Mouse (Mus musculus) yolk sac, embryonic 10.5 days (tissue): ENCODE results near the gene Agpat2.

Source experiments
- DNase-seq: peaks from one replicate; pipeline ENCODE4 v3.0.0-alpha.2; 2017; ENCODE audit warnings: low spot score

Gene Agpat2

DNA sequence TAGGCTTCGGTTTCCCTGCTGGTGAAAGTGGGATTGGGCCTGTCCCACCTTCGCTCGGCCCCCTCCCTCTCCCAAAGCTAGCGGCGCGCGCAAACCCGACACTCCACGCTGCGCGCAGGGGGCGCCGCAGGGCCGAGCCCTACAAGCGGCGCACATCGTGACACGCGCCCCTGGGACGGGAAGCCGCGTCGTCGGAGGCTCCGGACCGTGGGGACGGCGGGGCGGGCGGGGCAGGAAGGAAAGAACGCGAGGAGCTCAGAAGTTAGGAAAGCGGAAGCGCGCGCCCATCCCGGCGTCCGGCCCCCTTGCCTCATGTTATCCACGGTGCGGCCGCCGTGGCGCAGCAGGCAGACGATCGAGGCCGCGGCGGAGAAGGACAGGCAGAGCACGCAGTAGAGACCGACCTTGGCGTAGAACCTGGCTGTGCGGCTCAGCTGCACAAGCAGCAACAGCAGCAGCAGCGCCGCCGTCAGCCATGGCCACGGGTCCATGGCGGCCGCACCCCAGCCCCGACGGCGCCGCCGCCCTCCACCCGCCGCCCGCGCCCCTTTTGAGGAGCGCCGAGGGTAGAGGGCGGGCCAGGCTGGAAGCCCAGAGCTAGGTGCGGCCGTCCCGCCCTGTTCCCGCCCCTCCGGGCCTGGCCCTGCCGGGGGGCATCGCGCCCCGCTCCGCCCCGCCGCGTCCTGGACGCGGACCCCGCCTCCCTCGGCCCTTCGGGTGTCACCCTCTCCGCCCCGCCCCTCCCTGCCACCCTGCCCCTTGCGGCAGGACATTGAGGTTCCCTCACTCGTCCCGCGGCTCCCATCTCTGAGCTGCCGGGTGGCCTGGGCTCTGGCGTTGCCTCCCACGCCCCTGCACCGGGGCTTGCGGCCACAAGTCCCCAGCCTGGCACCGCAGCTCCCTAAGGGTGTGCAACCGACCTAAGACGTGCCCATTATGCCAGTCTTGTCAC, at the start of gene Agpat2:
Gene Agpat2, minus strand, starts transcription at position 698 of the 952 bp plus-strand sequence.
- peak; percentile 72 for DNase-seq

DNA sequence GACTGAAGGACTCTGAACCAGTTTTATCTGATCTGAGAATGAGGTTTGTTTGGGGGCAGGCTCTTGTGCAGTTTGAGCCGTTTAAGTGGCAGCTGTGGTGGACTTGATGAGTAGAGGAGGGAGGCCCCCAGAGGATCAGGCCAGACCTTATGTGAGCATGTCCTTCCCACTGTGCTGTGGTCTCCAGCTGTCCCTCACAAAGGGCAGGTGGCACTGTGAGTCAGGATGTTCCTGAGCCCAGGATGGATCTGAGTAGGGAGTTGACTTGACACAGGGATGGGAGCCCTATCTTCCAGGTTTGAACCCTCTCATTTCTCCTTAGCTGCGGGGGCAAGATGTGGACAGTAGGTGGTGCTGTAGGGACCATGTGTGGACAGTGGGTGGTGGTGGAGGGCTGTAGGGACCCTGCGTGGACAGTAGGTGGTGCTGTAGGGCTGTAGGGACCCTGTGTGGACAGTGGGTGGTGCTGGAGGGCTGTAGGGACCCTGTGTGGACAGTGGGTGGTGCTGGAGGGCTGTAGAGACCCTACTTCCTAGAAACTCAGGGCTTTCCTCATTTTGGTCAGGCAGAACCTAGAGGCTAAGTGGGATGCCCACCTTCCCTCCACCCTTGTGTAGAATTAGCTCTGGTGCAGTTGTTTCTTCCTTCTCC, 42.6 kb upstream of the Agpat2 start:
- peak; percentile 74 for DNase-seq

GRCm38 (mm10) chr2:26643942-26644341, 39.7 kb upstream of the Agpat2 start:
- DNase-seq = no peak

- no peak for DNase-seq
These were observed 36.9 kb upstream of the Agpat2 start for GRCm38 (mm10) chr2:26641006-26641647.

DNA sequence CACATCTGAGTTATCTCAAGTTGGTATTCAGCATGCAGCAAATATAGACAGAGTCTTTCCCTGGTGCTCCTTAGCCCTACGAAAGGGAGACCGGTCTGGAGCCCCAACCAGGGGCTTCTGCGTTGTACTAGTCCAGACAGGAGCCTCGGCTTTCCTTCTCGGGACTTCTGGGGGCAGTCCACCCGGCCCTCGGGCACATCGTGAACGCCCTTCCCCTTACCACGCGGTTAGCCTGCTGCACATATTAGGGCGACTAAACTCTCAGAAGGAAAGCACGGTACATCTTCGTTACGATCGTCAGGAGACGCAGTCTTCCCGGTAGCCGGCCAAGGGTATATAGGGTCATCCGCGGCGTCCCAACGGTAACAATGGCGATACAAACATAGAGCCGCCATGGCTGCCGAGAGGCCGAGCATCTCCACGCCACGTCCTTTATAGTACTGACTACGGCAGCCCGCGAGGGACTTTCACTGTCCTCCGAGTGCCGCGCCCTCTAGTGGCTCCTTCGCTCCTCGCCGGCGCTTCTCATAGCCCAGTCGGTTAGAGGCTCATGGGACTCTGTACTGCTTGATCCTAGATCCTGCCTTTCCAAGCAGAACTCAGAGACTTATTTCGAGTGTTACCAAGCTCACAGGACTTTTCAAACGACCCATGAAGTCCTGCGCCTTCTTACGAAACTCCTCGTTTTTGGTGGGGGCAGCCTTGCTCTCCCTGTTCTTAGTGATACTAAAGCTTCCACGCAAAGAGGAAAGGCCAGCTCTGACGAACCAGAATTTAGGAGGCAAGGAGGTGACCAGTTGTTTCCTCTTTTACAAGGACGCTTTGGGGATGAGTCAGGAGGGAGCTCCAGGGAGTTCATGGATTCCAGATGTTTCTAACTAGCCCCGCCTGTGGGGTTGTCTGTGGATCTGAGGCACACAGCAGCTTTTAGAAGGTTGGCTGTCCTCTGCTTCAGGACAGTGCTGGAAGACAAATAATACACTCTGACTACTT, 35.9 kb upstream of the Agpat2 start:
- DNase-seq = peak; percentile 93

GRCm38 (mm10) chr2:26639083-26639482, 34.9 kb upstream of the Agpat2 start:
- peak; percentile 49 for DNase-seq

GRCm38 (mm10) chr2:26638572-26638971, 34.4 kb upstream of the Agpat2 start:
- DNase-seq = no peak

GRCm38 (mm10) chr2:26638039-26638438, 33.8 kb upstream of the Agpat2 start:
- no peak for DNase-seq

DNA sequence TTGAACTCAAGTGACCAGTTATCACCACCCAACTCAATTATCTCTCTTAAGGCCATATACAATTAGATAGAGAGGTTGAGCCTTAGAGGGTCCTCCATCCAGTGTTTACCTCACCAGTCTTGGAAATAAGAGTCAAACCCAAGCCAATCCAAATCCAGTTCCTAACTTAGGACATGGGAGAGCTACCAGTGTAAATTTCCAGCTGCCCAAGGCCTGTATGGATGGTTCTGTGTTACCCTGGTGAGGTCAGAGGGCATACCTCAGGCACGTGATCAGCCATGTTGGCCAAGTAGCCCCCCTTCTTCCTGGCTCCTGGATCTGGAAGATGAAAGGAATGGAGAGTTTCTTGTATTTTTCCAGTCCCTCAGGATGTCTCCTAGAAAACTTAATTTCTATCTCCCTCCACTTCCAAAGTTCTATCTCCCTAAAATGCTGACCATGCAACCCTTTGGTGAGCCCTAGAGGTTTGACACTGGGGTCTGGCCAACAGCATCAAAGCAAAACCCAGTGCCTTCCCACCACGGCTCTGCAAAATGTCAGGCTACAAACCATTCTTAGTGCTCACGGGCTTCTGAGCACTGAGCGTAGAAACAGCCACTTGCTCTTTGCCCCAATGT, 33.2 kb upstream of the Agpat2 start:
- DNase-seq = no peak

- no peak for DNase-seq
These were observed 32.1 kb upstream of the Agpat2 start for GRCm38 (mm10) chr2:26636325-26636635.

DNA sequence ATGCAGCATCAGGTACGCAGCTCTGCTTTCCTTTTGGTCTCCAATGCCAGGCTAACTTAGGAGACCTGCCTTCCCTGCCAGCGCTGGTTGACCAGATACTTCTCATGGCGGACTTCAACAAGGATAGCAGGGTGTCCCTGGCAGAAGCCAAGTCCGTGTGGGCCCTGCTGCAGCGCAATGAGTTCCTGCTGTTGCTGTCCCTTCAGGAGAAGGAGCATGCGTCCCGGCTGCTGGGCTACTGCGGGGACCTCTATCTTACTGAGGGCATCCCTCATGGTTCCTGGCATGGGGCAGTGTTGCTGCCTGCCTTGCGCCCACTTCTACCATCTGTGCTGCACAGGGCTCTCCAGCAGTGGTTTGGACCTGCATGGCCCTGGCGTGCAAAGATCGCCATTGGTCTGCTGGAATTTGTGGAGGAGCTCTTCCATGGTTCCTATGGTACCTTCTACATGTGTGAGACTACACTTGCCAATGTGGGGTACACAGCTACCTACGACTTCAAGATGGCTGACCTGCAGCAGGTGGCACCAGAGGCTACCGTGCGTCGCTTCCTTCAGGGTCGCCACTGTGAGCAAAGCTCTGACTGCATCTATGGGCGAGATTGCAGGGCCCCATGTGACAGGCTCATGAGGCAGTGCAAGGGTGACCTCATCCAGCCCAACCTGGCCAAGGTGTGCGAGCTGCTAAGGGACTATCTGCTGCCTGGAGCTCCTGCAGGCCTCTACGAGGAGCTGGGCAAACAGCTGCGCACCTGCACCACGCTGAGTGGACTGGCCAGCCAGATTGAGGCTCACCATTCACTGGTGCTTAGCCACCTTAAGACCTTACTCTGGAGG, 31.5 kb upstream of the Agpat2 start:
- peak; percentile 26 for DNase-seq

GRCm38 (mm10) chr2:26634629-26635488, 30.6 kb upstream of the Agpat2 start:
- no peak for DNase-seq

GRCm38 (mm10) chr2:26633953-26634530, 29.8 kb upstream of the Agpat2 start:
- DNase-seq = no peak

DNA sequence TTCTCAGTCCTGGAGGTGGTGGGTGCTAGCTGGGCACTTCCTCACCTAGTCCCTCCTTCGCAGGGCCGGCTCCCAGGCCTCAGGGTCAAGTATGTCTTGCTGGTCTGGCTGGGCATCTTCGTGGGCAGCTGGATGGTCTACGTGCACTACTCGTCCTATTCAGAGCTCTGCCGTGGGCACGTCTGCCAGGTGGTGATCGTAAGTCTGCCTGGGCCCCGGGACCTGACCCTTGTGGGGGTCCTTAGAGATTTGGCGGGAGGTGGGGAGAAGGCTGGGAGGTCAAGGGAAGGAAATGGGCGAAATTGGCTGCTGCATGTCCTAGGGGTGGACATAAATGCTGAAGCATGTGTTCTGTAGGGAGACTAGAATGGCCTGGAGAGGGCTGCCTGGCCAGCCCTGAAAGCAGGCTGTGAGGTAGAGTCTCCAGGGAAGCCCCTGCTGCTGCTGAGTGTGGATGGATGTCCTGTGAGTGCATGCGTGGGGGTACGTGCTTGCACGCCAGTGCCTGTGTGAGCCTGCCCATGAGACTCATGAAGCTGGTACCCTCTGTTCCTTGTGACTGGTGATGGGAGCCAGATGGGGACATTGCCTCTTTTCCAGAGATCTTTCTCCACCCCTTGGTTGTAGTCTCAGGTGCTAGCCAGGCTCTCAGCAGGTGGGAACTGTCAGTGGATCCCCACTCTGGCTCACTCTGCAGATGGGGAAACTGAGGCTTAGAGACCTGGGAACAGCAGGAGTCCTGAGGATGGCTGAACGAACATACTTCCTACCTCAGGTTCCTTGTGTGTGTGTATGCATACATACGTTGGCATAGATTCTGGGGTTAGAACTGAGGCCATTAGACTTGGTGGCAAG, 28.6 kb upstream of the Agpat2 start:
- no peak for DNase-seq

- no peak for DNase-seq
These were observed 24.7 kb upstream of the Agpat2 start for GRCm38 (mm10) chr2:26628792-26629437.

DNA sequence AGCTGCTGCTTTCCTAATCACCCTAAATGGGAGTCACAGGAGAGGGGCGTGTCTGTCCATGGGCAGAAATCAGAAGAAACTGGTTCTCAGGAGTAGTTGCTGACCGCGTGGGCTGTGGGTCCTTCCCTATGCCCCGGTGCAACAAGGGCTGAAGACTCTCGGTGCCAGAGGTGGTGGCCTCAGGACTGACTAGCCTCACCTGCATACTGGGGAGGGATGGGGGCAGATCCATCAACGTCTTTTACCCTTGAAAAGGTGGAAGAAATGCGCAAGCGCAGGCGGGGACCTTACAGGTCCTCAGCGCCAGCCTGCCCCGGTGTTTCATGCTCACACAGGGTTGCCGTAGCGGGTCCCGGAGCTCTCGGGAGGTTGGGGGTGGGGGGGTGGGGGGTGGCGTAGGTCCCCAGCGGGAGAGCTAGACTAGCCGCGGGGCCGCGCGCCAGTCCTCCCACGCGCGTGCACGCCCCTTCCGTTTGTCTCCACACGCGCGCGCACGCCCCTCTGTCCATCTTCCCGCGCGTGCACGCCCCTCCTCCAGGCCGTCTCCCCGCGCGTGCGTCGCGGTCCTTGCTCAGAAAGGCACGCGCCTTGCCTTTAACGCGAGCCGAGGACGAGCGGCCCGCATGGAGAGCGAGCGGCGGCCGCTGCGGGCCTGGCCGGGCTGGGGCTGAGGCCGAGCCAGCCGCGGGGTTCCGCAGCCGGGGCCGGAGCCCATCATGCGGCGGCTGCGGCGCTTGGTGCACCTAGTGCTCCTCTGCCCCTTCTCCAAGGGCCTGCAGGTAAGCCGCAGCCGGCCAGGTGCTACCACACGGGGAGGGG, 23.9 kb upstream of the Agpat2 start, which contains the start of gene Fam69b:
Gene Fam69b, plus strand, starts transcription at position 537 of the 819 bp plus-strand sequence.
- peak; percentile 57 for DNase-seq
